Mouse (Mus musculus): ENCODE data around the gene Mrpl55.

Gene Mrpl55

DNA sequence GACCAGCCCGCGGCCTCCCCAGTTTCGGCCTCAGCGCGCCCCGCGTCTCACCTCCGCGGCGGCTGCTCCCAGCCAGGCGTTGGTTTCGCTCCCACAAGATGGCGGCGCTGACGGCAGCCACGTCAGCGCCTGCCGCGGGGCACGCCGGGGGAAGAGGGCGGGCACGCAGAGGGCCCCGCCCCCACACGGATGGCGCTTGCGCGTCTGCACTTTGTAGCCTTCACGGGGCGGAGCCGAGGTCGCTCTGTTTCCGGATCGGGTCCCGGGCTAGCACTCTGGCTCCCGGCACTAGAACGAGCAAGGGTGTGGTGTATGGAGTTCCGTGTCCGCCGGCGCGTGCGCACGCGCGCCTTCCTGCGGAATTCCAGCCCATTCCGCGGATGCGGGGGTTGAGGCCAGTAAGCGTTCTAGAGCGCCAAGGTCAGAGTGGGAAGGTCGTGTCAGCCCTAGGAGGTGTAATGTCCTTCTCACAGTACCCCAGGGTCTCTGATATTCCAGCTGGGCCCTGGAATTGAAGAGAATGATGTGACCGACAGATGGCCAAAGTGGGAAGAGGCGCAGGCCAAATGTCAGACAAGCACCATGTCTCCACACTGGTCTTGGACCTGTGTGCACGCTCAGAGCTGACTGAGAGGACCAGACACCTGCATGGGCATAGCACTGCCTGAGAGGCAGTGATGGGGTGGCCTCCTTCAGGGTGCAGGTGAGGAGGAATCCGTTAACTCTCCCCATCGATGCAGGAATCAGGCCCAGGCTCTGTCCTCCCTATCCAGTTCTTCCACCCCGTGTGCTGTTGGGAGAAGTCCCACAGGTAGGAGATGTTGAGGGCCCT lies 26.1 kb downstream of the Mrpl55 start, which contains the start of gene Arf1:
Gene Arf1, minus strand, starts transcription at position 149 of the 832 bp plus-strand sequence.
- peak; percentile 96 for DNase-seq

DNA sequence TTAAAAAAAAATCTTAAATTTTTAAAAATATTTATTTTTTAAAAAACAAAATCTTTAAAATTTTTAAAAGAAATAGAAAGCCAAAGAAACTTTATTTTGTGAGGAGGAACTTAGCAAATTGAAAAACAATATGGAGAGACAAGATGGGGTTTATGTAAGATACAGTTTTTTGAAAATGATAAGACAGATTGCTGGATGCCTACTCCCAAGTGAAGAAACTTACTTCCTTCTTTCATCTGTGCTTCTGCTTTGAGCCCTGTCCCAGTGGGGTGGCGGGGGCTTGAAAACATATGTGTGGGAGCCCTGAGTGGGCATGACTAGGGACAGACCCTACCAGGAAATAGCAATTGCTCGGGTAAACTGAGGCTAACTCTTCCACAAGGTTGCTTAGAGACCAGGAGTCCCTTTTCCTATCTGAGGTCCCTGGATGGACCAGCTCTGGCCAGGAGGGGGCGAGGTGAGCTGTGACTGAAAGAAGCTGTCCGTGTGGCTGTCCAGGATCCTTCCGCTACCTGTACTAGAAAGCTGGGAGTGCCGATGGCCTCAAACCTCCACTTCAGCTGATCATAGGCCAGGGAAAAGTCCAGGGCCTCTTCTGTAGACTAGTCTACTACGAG lies 28.0 kb downstream of the Mrpl55 start:
- DNase-seq, result peak; percentile 73

DNA sequence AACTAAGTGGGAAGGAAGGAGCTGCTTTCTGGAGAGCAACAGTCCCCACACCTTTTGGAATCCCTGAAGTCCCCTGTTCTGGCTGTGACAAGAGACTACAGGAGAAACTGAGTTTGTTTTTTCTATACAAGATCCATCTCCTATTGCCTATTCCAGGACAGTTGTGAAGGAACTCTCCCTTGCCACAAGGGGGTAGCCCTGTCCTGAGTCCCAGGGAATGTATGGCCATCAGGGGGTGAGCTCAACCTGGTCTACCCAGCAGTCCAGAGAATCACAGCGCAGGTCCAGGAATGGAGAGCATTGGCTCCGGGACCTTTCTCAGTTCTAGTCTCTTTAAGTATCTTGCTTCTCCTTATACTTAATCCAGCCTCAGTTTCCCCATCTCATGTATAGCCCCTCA lies 30.5 kb downstream of the Mrpl55 start:
- DNase-seq, result no peak

DNA sequence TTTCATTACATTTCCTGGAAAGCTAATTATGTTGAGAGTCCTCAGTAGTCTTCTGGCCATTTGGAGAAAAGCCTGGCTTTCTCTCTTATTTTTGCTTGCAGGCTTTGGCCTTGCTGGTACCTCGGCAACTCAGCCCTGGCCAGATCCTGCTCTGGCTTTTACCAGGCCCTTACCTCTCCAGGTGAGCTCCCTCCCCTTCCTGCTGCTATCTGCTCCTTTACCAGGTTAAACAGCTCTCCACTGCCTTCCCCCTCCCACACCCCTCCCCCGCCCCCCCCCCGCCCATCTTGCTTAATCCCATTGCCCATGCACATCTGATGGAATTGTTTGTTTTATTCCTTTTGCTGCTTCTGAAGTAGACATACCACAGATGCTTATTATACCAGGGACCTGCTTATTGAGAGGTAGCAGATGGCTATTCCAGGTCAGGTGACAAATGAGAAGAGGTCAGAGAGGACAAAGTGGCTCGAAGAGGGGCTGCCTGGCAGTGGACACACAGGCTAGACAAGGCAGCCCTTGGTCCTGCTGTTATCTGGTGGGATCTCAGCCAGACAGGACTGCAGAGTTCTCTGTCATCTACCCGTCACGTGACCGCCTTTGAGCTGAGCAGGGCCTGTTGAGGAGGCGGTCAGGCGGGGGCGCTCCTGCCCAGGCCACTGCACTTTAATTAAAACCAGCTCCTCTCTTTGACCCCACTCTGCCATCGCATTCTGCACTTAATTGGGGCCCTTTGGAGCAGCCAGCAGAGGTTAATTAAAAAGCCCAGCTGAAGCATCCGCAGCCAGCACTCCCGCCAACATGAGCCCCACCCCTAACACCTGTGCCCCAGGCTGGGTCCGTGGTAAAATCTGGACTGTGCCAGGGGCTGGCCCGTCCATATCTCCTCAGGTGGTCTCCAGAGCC lies 36.5 kb downstream of the Mrpl55 start:
- DNase-seq, result peak; percentile 87

DNA sequence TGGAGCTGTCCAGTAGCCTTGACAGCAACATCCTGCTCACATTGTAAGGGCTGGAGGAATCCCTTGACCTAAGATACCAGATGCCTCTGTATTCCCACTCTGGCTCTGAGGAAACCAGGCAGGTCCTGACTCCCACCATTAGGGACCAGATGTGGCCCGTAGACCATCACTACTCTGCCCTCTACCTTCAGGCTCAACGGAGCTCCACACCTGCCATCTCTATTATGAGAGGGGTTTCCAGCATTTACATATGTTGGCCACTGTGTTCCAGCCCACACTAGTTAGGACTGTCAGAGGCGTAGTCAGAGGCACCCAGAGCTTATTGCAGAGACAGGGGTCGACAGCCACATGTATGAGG lies 37.1 kb downstream of the Mrpl55 start:
- DNase-seq, result no peak

DNA sequence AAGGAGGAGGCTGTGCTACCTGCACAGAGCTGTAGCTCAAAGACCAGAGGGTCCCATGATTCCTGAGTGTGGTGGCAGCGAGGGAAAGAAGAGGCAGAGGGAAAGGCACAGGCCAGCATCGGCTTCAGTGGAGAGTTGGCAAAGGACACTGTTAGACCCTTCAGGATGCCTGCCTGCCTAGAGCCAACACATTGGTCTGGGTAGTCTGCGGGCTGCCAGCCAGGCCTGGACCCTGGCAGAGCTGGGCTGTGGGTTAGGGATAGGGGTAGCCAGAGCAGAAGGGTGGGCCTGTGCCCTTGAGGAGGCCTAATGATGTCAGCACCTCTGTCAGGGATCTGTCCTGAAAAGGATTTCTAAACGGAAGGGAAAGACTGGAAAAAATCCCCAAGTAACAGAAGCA lies 37.5 kb downstream of the Mrpl55 start:
- no peak for DNase-seq

DNA sequence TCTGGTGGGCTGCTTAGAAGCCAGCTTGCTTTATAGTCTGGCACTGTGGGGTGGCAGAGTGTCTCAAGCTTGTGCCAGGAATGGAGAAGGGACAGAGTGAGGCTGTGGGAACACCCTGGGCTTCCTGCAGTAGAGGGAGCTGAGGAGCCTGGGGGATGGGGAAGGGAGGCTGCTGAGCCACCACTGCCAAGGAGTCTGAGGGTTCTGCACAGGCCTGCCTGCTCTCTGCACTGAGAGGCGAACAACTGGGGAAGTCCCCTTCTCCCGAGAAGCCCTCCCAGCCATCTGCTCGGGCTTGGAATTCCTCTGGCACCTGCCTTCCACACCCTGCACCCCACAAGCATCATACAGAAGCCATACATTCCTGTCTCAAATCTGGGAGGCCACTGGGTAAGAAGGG lies 39.6 kb downstream of the Mrpl55 start:
- DNase-seq, result no peak

DNA sequence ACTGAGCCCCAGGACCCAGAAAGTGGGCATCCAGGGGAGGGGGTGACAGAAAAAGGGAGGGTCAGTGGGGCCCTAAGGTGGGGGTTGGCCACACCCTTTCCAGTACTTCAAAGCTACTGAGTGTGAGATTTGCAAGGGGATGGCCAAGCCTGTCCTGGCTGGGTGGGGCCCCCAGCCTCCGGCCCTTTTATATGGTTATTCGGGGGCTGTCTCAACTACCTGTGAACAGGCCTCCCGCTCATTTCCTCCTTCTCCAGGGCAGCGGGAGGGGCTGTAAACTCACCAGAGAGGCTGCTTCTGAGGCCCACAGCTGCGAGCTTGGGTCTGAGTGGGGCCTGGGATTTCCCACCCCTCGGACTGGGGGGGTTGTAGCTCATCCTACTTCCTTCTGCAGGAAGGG lies 41.6 kb downstream of the Mrpl55 start:
- DNase-seq, result no peak

DNA sequence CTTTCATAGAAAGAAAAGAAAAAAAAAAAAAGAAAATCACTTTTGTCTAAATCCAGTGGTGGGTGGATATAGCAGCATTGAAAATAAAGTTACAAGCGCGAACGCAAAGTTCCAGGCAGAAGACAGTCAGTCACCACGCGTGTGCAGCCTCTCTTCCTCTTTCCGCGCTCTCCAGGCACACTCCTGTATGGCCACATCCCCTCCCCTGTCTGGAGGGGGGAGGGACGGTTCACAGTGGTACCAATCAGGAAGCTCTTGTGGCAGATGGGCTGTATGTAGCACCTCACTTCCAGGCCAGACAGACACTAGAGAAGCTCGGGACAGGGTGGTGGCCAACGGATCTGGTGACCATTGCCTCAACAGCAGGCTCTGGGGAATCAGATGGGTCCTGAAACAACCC lies 45.8 kb downstream of the Mrpl55 start:
- DNase-seq, result no peak
